In genomic region chr6:126791964-126792363, GRCm38 (mm10) we compare ENCODE assay signal across 9 mouse cellular contexts. TPM values are rescaled to one million over a fixed set of nuclear protein-coding genes. Genes with fewer than 3 reads are reported as not detected.
DNase-seq lines count a peak whose midpoint lies in the region; ATAC-seq and TF ChIP-seq lines count a peak whose summit lies in the region.
"Had no signal": no experiment of that assay in that cellular context is flagged by ENCODE, and none has a peak within 500 bp of the region (broad histone marks: within the 10 kb centered on the region; RNA-seq: fewer than 3 reads in every experiment).

No protein-coding gene starts in this region.

- ATAC-seq in common myeloid progenitor, adult 5-6 weeks (replicated peaks; ENCODE audit: low read depth, poor library complexity, severe bottlenecking), result peak; percentile 82
- ATAC-seq in hematopoietic stem cell, adult 5-6 weeks (replicated peaks in 1 of 2; ENCODE audit: insufficient read depth in 1 of 2, low FRiP score in 2 of 2, low TSS enrichment in 1 of 2, low read depth in 1 of 2, poor library complexity in 2 of 2, severe bottlenecking in 2 of 2), result peak; percentile 57 to 73
- ATAC-seq in limb, embryonic 12.5 days (ENCODE audit: insufficient number of reproducible peaks, insufficient read depth, low FRiP score, low TSS enrichment, low read depth), result no peak
- no peak for ATAC-seq in neural tube, embryonic 12.5 days (ENCODE audit: low FRiP score, low read depth)
- no peak for ATAC-seq in monocyte, adult 5-6 weeks (replicated peaks; ENCODE audit: insufficient number of reproducible peaks, low FRiP score, low TSS enrichment, poor library complexity, severe bottlenecking)

- no peaks in the 10 kb centered on the region for H3K27me3 ChIP-seq in limb, embryonic 12.5 days
- no peaks in the 10 kb centered on the region for H3K27me3 ChIP-seq in neural tube, embryonic 12.5 days (replicated peaks)
- H3K27me3 ChIP-seq: midbrain, embryonic 12.5 days had no signal

- TF ChIP-seq CTCF in gastrocnemius, adult 2 months (IDR thresholded peaks at IDR 0.05), result peak; percentile 32; the same call in 1 of the 2 replicates

- intact Hi-C loops in gastrocnemius, adult 2 months (cut with DNase I), result no loop called here
- intact Hi-C loops in gastrocnemius, postnatal 14 days (cut with DNase I; ENCODE audit: low total_unique reads), result no loop called here

- peak overlapping the region; percentile 55 for H3K4me3 ChIP-seq in gastrocnemius, adult 2 months
- H3K4me3 ChIP-seq in limb, embryonic 12.5 days (replicated peaks), result peak overlapping the region; percentile 21
- no peak overlapping the region for H3K4me3 ChIP-seq in neural tube, embryonic 12.5 days
- H3K4me3 ChIP-seq: midbrain, embryonic 12.5 days had no signal

- H3K9ac ChIP-seq in limb, embryonic 12.5 days (replicated peaks), result no peak overlapping the region
- no peak overlapping the region for H3K9ac ChIP-seq in neural tube, embryonic 12.5 days
- H3K9ac ChIP-seq: midbrain, embryonic 12.5 days had no signal

- peaks cover 10% of the 10 kb centered on the region for H3K4me1 ChIP-seq in limb, embryonic 12.5 days (replicated peaks)
- no peaks in the 10 kb centered on the region for H3K4me1 ChIP-seq in neural tube, embryonic 12.5 days
- H3K4me1 ChIP-seq: midbrain, embryonic 12.5 days had no signal

- peak overlapping the region; percentile 46 for H3K4me2 ChIP-seq in limb, embryonic 12.5 days
- peak overlapping the region; percentile 43 for H3K4me2 ChIP-seq in neural tube, embryonic 12.5 days (replicated peaks)
- H3K4me2 ChIP-seq: midbrain, embryonic 12.5 days had no signal

- H3K36me3 ChIP-seq in limb, embryonic 12.5 days, result no peaks in the 10 kb centered on the region
- no peaks in the 10 kb centered on the region for H3K36me3 ChIP-seq in neural tube, embryonic 12.5 days
- H3K36me3 ChIP-seq: midbrain, embryonic 12.5 days had no signal

- DNase-seq in gastrocnemius, adult 2 months, result no peak
- no peak for DNase-seq in gastrocnemius, postnatal 14 days
- peak; percentile 70 for DNase-seq in CD4-positive, CD25-positive, alpha-beta regulatory T cell, adult 2 months (ENCODE audit: low read depth, low spot score)

- WGBS in limb, embryonic 12.5 days, result 38% methylated on average over 12 of the region's 12 CpGs
- 39% methylated on average over 12 of the region's 12 CpGs for WGBS in neural tube, embryonic 12.5 days

- H3K27ac ChIP-seq in gastrocnemius, adult 2 months, result no peak overlapping the region
- H3K27ac ChIP-seq in limb, embryonic 12.5 days, result no peak overlapping the region
- H3K27ac ChIP-seq in neural tube, embryonic 12.5 days, result no peak overlapping the region
- H3K27ac ChIP-seq: midbrain, embryonic 12.5 days had no signal

- H3K9me3 ChIP-seq in limb, embryonic 12.5 days, result no peaks in the 10 kb centered on the region; the same call in 1 of the 2 replicates
- peaks cover 5% of the 10 kb centered on the region; the same call in 1 of the 2 replicates for H3K9me3 ChIP-seq in neural tube, embryonic 12.5 days
- H3K9me3 ChIP-seq: midbrain, embryonic 12.5 days had no signal

RNA-seq across cellular contexts. Expression of gene Kcna6, which starts 51.5 kb away (rescaled TPM):
- total RNA-seq in gastrocnemius, adult 2 months (2021), result under 1 TPM; 0.15 to 0.28 TPM
- total RNA-seq in gastrocnemius, postnatal 14 days (2021), result 1 to 10 TPM; 1.3 to 2.4 TPM
- not detected in 2 replicates for total RNA-seq in common myeloid progenitor, adult 5-6 weeks (2017)
- total RNA-seq in hematopoietic stem cell, adult 5-6 weeks (2017), result not detected in 2 replicates
- 8.7 and 9.8 TPM in 2 replicates for polyA plus RNA-seq in limb, embryonic 12.5 days (2016; fragmentation: Nextera tagmentation; extraction: Ambion mirVana)
- polyA plus RNA-seq in neural tube, embryonic 12.5 days (2016; fragmentation: Nextera tagmentation; extraction: Ambion mirVana), result 12.0 and 16.9 TPM in 2 replicates
- not detected in 3 replicates for total RNA-seq in monocyte, adult 5-6 weeks (2017)

RNA-seq across cellular contexts. Expression of gene Ndufa9, which starts 57.0 kb away (rescaled TPM):
- total RNA-seq in gastrocnemius, adult 2 months (2021), result 100 to 1,000 TPM; 283 to 396 TPM
- 100 to 1,000 TPM; 273 to 335 TPM for total RNA-seq in gastrocnemius, postnatal 14 days (2021)
- 114 and 121 TPM in 2 replicates for total RNA-seq in common myeloid progenitor, adult 5-6 weeks (2017)
- 93.8 and 106 TPM in 2 replicates for total RNA-seq in hematopoietic stem cell, adult 5-6 weeks (2017)
- polyA plus RNA-seq in limb, embryonic 12.5 days (2016; fragmentation: Nextera tagmentation; extraction: Ambion mirVana), result 184 and 192 TPM in 2 replicates
- 191 TPM in 2 replicates for polyA plus RNA-seq in neural tube, embryonic 12.5 days (2016; fragmentation: Nextera tagmentation; extraction: Ambion mirVana)
- 61.6 to 69.8 TPM (median 68.9 TPM) in 3 replicates for total RNA-seq in monocyte, adult 5-6 weeks (2017)

Comparison
In these comparisons a context has a peak if more than half of its experiments do, and no peak if none do; other contexts are left out.
1. ATAC-seq: peak in common myeloid progenitor, adult 5-6 weeks (single experiment) and hematopoietic stem cell, adult 5-6 weeks (2 of 2); none in limb, embryonic 12.5 days (single experiment), neural tube, embryonic 12.5 days (single experiment) and monocyte, adult 5-6 weeks (single experiment).